Mouse (Mus musculus): Measurements from ENCODE around the gene Ctu2.

Gene Ctu2

GRCm38 (mm10) chr8:122497016-122497734 lies 21.2 kb downstream of the Ctu2 start:
- DNase-seq, result peak; percentile 41

- DNase-seq, result no peak
These were observed 22.0 kb downstream of the Ctu2 start for GRCm38 (mm10) chr8:122497912-122498311.

DNA sequence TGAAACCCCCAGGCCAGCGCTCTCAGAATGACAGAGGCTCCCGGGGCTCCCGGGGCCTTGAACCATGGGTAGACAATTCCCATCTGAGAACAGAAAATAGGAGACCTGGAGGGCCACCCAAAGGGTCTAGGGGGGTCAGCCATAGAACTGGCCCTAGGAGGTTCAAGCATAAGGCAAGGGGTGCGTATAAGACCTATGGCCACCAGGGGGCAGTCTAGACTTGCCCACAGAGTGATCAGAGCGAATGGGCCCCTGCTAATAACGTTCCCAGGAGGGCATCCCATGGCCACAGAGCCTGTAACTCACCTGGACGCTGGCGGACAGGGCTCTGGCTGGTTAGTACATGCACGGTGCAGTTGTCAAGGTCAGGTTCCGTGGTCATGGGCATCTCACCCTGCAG lies 24.9 kb downstream of the Ctu2 start:
- DNase-seq, result peak; percentile 85

DNA sequence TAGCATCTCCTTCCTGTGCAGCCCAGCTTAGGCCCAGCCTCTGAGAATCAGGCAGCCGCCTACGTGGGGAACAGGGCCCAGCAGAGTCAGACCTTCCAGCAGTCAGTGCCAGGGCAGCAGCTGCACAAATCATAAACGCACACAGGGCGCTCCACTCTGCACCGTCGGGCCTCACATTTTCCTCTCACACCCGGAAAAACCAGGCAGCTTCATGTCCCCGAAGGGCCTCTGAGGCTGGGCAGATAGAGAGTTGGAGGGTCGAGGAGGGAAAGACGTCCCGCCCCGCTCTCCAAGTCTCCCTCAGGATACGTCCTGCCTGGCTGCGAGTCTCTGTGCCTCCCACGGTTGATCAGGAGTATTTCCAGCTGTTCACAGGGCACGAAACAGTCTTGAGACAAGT lies 35.6 kb downstream of the Ctu2 start:
- no peak for DNase-seq

DNA sequence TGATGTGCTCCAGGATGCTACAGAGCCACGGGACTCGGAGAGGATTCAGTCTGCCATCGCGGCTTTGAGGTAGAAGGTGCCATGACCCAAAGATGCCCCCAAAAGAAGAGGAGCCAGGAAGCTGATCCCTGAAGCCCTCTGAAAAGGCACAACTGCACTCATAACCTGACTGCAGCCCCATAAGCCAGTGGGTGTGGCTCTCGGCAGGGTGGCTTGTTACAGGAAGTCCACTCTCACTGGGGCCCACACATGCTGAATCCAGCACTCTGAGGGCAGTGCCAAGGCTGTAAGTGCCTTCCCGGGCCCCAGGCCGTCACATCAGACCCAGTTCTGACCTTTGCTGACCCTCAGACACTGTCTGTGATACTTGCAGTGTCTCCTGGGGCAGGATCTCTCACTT lies 36.4 kb downstream of the Ctu2 start:
- DNase-seq, result no peak

DNA sequence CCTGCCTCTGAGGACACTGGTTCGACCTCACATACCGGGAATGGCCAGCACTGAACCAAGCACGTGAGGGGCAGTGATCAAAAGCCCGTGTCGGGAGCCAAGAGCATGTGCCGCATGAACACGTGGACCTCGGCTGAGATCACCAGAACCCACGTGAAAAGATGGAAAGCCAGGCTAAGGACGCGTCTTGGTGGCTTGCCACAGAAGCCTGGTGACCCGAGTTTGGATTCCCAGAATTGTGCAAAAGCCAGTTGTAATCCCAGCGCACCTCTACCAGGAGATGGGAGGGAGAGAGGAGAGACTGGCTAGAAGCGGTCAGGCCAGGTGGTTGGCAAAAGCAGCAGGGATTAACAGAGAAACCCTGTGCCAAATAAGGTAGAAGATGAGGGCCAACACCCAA lies 39.8 kb downstream of the Ctu2 start:
- DNase-seq, result no peak

GRCm38 (mm10) chr8:122517541-122518190 lies 41.7 kb downstream of the Ctu2 start:
- DNase-seq, result no peak

GRCm38 (mm10) chr8:122520611-122521010 lies 44.7 kb downstream of the Ctu2 start:
- no peak for DNase-seq

- peak; percentile 51 for DNase-seq
These were observed 47.1 kb downstream of the Ctu2 start for GRCm38 (mm10) chr8:122522796-122523651.

DNA sequence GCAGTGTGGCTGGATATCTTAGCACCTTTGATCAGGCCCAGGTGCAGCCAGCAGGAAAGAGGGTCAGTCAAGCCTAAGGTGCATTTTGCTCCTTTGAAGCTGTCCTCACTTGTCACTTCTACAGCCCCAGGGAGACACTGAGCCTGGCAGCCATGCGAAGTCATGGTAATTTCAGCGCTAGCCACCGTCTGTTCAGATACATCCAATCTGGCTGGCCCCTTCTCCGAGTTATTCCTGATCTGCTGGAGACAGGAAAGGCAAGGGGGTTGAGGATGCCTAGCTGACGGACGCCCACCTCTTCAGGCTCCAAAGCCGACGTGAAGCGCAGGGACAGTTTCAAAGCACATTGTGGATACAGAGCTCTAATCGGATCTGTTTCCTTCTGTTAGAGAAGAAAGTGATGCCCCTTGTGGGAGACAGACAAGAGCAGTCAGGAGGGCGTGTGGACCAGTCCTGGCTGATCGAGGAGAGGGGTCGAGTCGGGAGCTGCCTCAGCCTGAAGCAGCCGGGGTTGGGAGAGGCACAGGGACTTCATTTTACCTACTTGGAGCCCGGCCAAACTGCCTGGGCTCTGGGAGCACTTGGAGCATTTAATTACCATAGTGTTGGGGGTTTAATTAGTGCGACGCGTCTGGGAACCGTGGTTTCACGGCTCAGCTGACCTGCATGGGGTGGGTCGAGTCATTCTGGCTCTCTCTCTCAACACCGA lies 47.9 kb downstream of the Ctu2 start:
- DNase-seq, result no peak

DNA sequence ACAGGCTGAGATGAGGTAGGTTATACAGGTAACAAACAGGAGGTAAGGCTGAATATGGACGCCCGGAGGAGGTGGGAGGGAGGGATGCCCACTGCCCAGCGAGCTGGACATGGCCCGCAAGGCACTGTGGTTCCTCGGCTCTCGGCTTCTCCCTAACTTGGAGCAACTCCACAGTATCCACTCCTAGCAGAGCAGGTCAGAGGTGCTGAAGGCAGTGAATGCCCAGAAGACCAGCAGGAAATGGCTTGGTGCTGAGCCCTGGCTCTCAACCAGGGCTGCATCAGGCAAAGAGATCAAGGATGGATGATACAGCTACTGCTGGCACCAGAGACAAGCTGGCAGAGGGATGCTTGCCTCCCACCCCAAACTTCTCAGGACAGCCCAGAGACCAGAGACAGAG lies 48.6 kb downstream of the Ctu2 start:
- no peak for DNase-seq

- DNase-seq, result peak; percentile 76
These were observed 49.1 kb downstream of the Ctu2 start for GRCm38 (mm10) chr8:122525004-122525403.

DNA sequence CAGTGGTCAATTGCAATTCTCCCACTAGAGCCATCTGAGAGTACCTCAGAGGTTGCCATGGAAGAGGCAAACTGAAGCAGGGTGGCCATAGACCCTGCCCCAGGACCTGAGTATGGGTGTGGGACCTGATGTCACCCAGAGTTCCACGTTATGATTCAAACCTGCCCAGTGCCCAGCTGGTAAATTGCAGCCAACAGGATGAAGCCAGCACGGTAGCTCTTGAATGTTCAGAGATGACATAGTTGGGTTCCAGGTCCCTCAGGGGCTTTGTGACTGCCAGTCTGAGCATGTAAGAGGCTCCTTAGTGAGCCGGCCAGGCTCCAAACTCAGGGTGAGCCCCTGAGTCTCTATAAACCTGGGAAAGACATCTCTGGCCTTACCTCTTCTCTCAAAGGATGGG lies 50.1 kb downstream of the Ctu2 start:
- no peak for DNase-seq

DNA sequence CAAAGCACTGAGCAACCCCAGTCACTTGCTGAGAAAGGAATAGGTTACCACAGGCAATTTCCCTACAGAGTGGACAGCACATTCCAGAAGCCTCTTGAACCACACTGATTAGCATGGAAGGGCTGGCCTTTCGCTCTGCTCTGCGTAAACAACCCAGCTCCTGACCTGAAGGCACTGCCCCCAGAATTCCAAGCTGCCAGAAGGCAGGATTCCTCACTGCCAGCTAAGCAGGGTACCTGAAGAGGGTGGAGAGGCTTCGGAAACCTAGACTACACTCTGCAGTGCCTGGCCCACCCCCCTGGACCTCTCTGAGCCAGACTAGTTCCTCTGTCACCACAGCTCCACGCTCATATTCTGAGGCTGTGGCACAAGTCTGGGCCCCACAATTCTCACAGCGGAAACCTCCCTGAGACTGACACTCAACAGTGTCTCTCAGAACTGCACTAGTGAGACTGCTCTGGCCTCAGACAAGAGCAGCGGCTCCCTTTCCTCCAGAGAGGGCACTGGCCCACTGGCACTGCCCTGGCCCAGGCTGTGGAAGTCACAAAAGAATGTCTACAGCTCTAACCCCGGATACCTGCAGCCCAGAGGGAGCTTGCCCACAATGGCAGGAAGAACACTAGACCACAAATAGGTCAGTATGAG lies 50.7 kb downstream of the Ctu2 start:
- no peak for DNase-seq

DNA sequence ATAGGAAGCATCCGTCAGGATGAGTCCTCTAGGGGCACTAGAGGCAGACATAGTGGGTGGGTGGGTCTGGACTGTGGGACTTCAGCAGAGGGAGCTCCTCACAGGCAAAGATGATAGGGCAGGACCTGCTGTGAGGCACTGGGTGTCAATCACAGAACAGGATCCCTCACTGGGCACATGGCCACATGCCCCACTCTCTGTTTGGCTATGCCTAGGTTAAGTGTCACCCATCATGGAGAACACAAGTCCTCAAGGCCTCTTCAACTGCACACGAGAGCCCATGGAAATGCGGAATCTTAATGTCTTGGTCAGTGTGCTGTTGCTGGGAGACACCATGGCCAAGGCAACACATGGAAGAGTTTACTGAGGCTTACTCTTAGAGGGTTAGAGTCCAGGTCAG lies 52.0 kb downstream of the Ctu2 start:
- DNase-seq, result no peak

DNA sequence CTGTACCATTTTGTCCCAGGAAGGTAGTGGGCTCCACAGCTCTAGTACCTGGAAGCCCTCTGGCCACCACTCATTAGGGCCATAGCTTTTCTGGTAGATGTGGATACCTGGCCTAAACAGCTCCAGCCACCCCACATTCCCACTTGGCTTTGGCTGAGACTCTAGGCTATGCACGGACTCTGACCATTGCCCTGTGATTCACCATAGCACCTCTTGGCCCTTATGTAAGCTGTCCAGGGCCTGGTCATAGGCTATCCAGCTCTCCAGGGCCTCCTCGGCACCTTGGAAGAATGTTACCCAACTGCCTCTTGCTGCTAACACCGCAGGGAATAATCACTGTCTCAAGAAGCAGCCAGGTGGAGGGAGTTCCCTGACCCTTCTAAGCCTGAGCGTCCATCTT lies 53.2 kb downstream of the Ctu2 start:
- DNase-seq, result no peak

GRCm38 (mm10) chr8:122531312-122531711 lies 55.4 kb downstream of the Ctu2 start:
- no peak for DNase-seq
